7 mouse cellular contexts compared by ENCODE assay signal in genomic region chr2:152729636-152730020, GRCm38 (mm10). TPM values are rescaled to one million over a fixed set of nuclear protein-coding genes. Genes with fewer than 3 reads are reported as not detected.
A peak's percentile ranks its signal among the peaks of the same experiment; 100 is the strongest.
DNase-seq lines count a peak whose midpoint lies in the region; ATAC-seq and TF ChIP-seq lines count a peak whose summit lies in the region.

No protein-coding gene starts in this region.

- H3K36me3 ChIP-seq in embryonic facial prominence, embryonic 13.5 days: no peaks in the 10 kb centered on the region
- no peaks in the 10 kb centered on the region for H3K36me3 ChIP-seq in hindbrain, embryonic 11.5 days (ENCODE audit: control insufficient read depth, insufficient read depth, low read length)
- no peaks in the 10 kb centered on the region for H3K36me3 ChIP-seq in myocyte (ENCODE audit: control insufficient read depth, insufficient read depth)

- H3K79me2 ChIP-seq in myocyte (ENCODE audit: control insufficient read depth, insufficient read depth): no peaks in the 10 kb centered on the region

- no peak overlapping the region for H3ac ChIP-seq in myocyte (ENCODE audit: control insufficient read depth, insufficient read length)

- peak; percentile 80 for ATAC-seq in embryonic facial prominence, embryonic 13.5 days (ENCODE audit: insufficient number of reproducible peaks, insufficient read depth, low FRiP score, low TSS enrichment, low read depth)
- ATAC-seq in hindbrain, embryonic 11.5 days (ENCODE audit: low FRiP score): peak; percentile 53

- no peak for TF ChIP-seq POLR2A in myocyte (IDR thresholded peaks at IDR 0.05; ENCODE audit: insufficient read length, low read depth)

- no peaks in the 10 kb centered on the region for H3K27me3 ChIP-seq in embryonic facial prominence, embryonic 13.5 days
- H3K27me3 ChIP-seq in hindbrain, embryonic 11.5 days (ENCODE audit: control insufficient read depth, insufficient read depth, low read length): no peaks in the 10 kb centered on the region
- no peaks in the 10 kb centered on the region for H3K27me3 ChIP-seq in myocyte (ENCODE audit: control insufficient read depth, insufficient read depth, insufficient read length)

- H3K27ac ChIP-seq in embryonic facial prominence, embryonic 13.5 days: peak overlapping the region; percentile 91
- peak overlapping the region; percentile 58 for H3K27ac ChIP-seq in hindbrain, embryonic 11.5 days (ENCODE audit: low read depth, low read length)

- peak overlapping the region; percentile 11; the same call in 1 of the 2 replicates for H3K4me2 ChIP-seq in embryonic facial prominence, embryonic 13.5 days
- no peak overlapping the region for H3K4me2 ChIP-seq in hindbrain, embryonic 11.5 days (replicated peaks; ENCODE audit: low read depth, low read length)
- H3K4me2 ChIP-seq in myocyte (ENCODE audit: low read depth): peak overlapping the region; percentile 48

- no peak overlapping the region for H3K4me3 ChIP-seq in embryonic facial prominence, embryonic 13.5 days
- no peak overlapping the region for H3K4me3 ChIP-seq in hindbrain, embryonic 11.5 days (ENCODE audit: low read depth, low read length)
- H3K4me3 ChIP-seq in myocyte: no peak overlapping the region

- 10% methylated on average over 7 of the region's 7 CpGs for WGBS in embryonic facial prominence, embryonic 13.5 days
- WGBS in hindbrain, embryonic 11.5 days: 40% methylated on average over 7 of the region's 7 CpGs

- peaks cover 62% of the 10 kb centered on the region for H3K4me1 ChIP-seq in embryonic facial prominence, embryonic 13.5 days
- peaks cover 9% of the 10 kb centered on the region; the same call in 1 of the 2 replicates for H3K4me1 ChIP-seq in hindbrain, embryonic 11.5 days (replicated peaks; ENCODE audit: control insufficient read depth, insufficient read depth, low read length)

- H3K9me3 ChIP-seq in embryonic facial prominence, embryonic 13.5 days: no peaks in the 10 kb centered on the region
- no peaks in the 10 kb centered on the region for H3K9me3 ChIP-seq in hindbrain, embryonic 11.5 days (ENCODE audit: control insufficient read depth, low read length)

- peak overlapping the region; percentile 49; the same call in 1 of the 2 replicates for H3K9ac ChIP-seq in embryonic facial prominence, embryonic 13.5 days
- H3K9ac ChIP-seq in hindbrain, embryonic 11.5 days (ENCODE audit: low read depth, low read length): no peak overlapping the region

- peak; percentile 68 to 86 for DNase-seq in adrenal gland, adult (ENCODE audit: inconsistent age in 2 of 2, low spot score in 1 of 2)
- peak; percentile 73 for DNase-seq in hindbrain, embryonic 11.5 days (ENCODE audit: low spot score)
- peak; percentile 63 for DNase-seq in liver
- no peak for DNase-seq in right cerebral cortex, adult 2 months (ENCODE audit: low spot score in 2 of 2)
- DNase-seq in cerebellum, postnatal 4 days (ENCODE audit: low spot score in 2 of 2): no peak

TF ChIP-seq in myocyte, 11 proteins besides CTCF, POLR2A, EP300 and RAD21:
- TF ChIP-seq TCF3 (IDR thresholded peaks at IDR 0.05; ENCODE audit: insufficient read length, low read depth): peak; percentile 16
- TF ChIP-seq USF1 (IDR thresholded peaks at IDR 0.05; ENCODE audit: low read depth): peak; percentile 84
- no peak for TF ChIP-seq POLR2AphosphoS2 (IDR thresholded peaks at IDR 0.05; ENCODE audit: insufficient read length, low read depth)
- TF ChIP-seq MYOG (IDR thresholded peaks at IDR 0.05; ENCODE audit: control insufficient read depth in 1 of 3, insufficient read depth in 1 of 3, insufficient read length in 2 of 3, low read depth in 2 of 3): peak in 1 of 3 experiments; percentile 25

RNA-seq across cellular contexts. Expression of gene Id1, which starts 6.4 kb away (rescaled TPM):
- polyA plus RNA-seq in embryonic facial prominence, embryonic 13.5 days (2015; fragmentation: Nextera tagmentation; extraction: Ambion mirVana): 179 and 189 TPM in 2 replicates
- 166 and 168 TPM in 2 replicates for polyA plus RNA-seq in hindbrain, embryonic 11.5 days (2014; fragmentation: Nextera tagmentation; extraction: Ambion mirVana)
- 59.5 TPM for polyA plus RNA-seq in myocyte (2012; fragmentation: generic; extraction: Trizol)

RNA-seq across cellular contexts. Expression of gene Cox4i2, which starts 24.3 kb away (rescaled TPM):
- polyA plus RNA-seq in embryonic facial prominence, embryonic 13.5 days (2015; fragmentation: Nextera tagmentation; extraction: Ambion mirVana): 29.3 and 29.8 TPM in 2 replicates
- 4.1 and 4.4 TPM in 2 replicates for polyA plus RNA-seq in hindbrain, embryonic 11.5 days (2014; fragmentation: Nextera tagmentation; extraction: Ambion mirVana)
- not detected for polyA plus RNA-seq in myocyte (2012; fragmentation: generic; extraction: Trizol)

RNA-seq across cellular contexts. Expression of gene Mcts2, which starts 42.8 kb away (rescaled TPM):
- polyA plus RNA-seq in embryonic facial prominence, embryonic 13.5 days (2015; fragmentation: Nextera tagmentation; extraction: Ambion mirVana): 37.3 and 40.7 TPM in 2 replicates
- 43.9 and 48.5 TPM in 2 replicates for polyA plus RNA-seq in hindbrain, embryonic 11.5 days (2014; fragmentation: Nextera tagmentation; extraction: Ambion mirVana)
- 27.0 TPM for polyA plus RNA-seq in myocyte (2012; fragmentation: generic; extraction: Trizol)

Comparison
In these comparisons a context has a peak if more than half of its experiments do, and no peak if none do; other contexts are left out.
1. DNase-seq: peak in adrenal gland, adult (2 of 2), hindbrain, embryonic 11.5 days (single experiment) and liver (single experiment); none in right cerebral cortex, adult 2 months (0 of 2) and cerebellum, postnatal 4 days (0 of 2).